Mouse (Mus musculus): ENCODE results near the gene Rasa2. TPM values are rescaled to one million over a fixed set of nuclear protein-coding genes. Genes with fewer than 3 reads are reported as not detected.
"Not testable (repeated sequence)": the region's sequence is repeated elsewhere in the genome, so short reads cannot be mapped to it uniquely, and the experiment has no call there.

Gene Rasa2
- total RNA-seq, 1 experiment, result 9.7 TPM

GRCm38 (mm10) chr9:96649362-96649761, 17.9 kb upstream of the Rasa2 start:
- H3K9ac ChIP-seq (ENCODE audit: insufficient read depth, low read depth, low read length, poor library complexity, severe bottlenecking), result no peak overlapping the region
- H3K36me3 ChIP-seq (ENCODE audit: control insufficient read depth, insufficient read depth, low read length, poor library complexity, severe bottlenecking), result no peaks in the 10 kb centered on the region
- TF ChIP-seq HCFC1 (IDR thresholded peaks at IDR 0.05; ENCODE audit: borderline replicate concordance, insufficient read depth, low read length), result no peak
- no peak for TF ChIP-seq ZNF384 (IDR thresholded peaks at IDR 0.05; ENCODE audit: low read depth, low read length)
- no peak for TF ChIP-seq ZC3H11A (IDR thresholded peaks at IDR 0.05; ENCODE audit: borderline replicate concordance, low read depth, low read length)
- no peak for TF ChIP-seq MAFK (IDR thresholded peaks at IDR 0.05; ENCODE audit: insufficient read depth, low read depth, low read length)
- no peak for TF ChIP-seq CHD2 (IDR thresholded peaks at IDR 0.05; ENCODE audit: low read depth, low read length)
- no peak for DNase-seq (ENCODE audit: low read depth, low spot score)
- H3K27ac ChIP-seq (ENCODE audit: insufficient read depth, low read depth, low read length, poor library complexity, severe bottlenecking), result no peak overlapping the region
- H3K4me3 ChIP-seq (ENCODE audit: insufficient read depth in 1 of 2, low read depth in 1 of 2, low read length in 2 of 2, poor library complexity in 1 of 2, severe bottlenecking in 1 of 2), result no peak overlapping the region
- no peaks in the 10 kb centered on the region for H3K9me3 ChIP-seq (ENCODE audit: control insufficient read depth, insufficient read depth, low read depth, low read length)
- in situ Hi-C loops (cut with MboI; ENCODE audit: low sequenced_read_pairs in 2 of 2, unreplicated experiment in 2 of 2), result no loop called here
- peaks cover 2 to 5% of the 10 kb centered on the region in 2 experiments; a peak in 1 of 4 replicates for H3K4me1 ChIP-seq (ENCODE audit: control insufficient read depth in 2 of 2, insufficient read depth in 2 of 2, low read length in 2 of 2, poor library complexity in 1 of 2)

DNA sequence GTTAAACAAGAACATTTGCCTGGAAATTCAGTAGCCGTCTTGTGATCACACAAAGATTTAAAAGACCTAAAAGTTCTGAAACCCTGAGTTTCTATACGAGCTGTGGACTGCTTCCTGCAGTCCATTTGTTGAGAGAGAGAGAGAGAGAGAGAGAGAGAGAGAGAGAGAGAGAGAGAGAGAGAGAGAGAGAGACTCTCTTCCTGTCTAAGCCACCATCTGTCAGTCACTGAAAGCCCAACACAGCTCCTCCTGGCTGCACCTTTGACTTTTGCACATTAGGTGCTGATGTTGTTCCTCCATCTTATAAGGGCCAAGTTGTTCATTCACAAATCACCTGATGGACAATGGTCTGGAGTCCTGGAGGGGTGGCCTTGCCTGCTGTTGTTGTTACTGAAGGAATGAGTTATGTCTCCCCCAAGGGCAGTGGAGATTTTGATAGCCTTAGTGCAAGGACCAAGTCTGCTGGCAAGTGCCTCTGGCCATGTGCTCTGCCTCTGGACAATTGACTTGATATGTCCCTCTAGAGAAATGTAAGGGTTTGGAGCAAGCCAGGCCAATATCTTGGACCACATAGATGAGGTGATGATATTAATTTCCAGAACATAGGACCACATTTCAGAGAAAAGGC, 15.4 kb upstream of the Rasa2 start:
- no peak overlapping the region for H3K4me3 ChIP-seq (ENCODE audit: insufficient read depth in 1 of 2, low read depth in 1 of 2, low read length in 2 of 2, poor library complexity in 1 of 2, severe bottlenecking in 1 of 2)
- TF ChIP-seq HCFC1 (IDR thresholded peaks at IDR 0.05; ENCODE audit: borderline replicate concordance, insufficient read depth, low read length), result no peak
- TF ChIP-seq CHD2 (IDR thresholded peaks at IDR 0.05; ENCODE audit: low read depth, low read length), result no peak
- TF ChIP-seq ZNF384 (IDR thresholded peaks at IDR 0.05; ENCODE audit: low read depth, low read length), result no peak
- no peak for TF ChIP-seq MAFK (IDR thresholded peaks at IDR 0.05; ENCODE audit: insufficient read depth, low read depth, low read length)
- TF ChIP-seq ZC3H11A (IDR thresholded peaks at IDR 0.05; ENCODE audit: borderline replicate concordance, low read depth, low read length), result no peak
- H3K9me3 ChIP-seq (ENCODE audit: control insufficient read depth, insufficient read depth, low read depth, low read length), result no peaks in the 10 kb centered on the region
- no peak for DNase-seq (ENCODE audit: low read depth, low spot score)
- no peak overlapping the region for H3K9ac ChIP-seq (ENCODE audit: insufficient read depth, low read depth, low read length, poor library complexity, severe bottlenecking)
- H3K36me3 ChIP-seq (ENCODE audit: control insufficient read depth, insufficient read depth, low read length, poor library complexity, severe bottlenecking), result no peaks in the 10 kb centered on the region
- H3K27ac ChIP-seq (ENCODE audit: insufficient read depth, low read depth, low read length, poor library complexity, severe bottlenecking), result no peak overlapping the region
- in situ Hi-C loops (cut with MboI; ENCODE audit: low sequenced_read_pairs in 2 of 2, unreplicated experiment in 2 of 2), result no loop called here
- H3K4me1 ChIP-seq (ENCODE audit: control insufficient read depth in 2 of 2, insufficient read depth in 2 of 2, low read length in 2 of 2, poor library complexity in 1 of 2), result peaks cover 2 to 5% of the 10 kb centered on the region in 2 experiments; a peak in 1 of 4 replicates

DNA sequence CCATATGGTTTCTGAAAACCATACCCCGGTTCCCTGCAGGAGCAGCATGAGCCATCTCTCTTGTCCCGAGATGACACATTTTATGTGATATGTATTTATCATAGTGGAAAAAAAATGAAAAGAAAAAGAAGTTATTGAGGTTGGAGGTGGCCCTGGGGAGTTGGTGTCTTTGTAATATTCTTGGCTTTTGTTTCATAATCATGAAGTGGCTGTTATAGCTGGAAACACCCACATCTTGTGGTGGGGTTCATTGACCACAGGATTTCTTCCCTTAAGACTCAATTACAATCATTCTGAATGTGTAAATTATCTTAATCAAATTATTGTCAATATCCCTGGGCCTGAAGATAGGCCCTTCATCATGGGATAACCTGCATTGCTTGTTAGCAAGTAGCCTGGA, 13.4 kb upstream of the Rasa2 start:
- H3K27ac ChIP-seq (ENCODE audit: insufficient read depth, low read depth, low read length, poor library complexity, severe bottlenecking), result no peak overlapping the region
- peaks cover 1 to 2% of the 10 kb centered on the region in 2 experiments; a peak in 1 of 4 replicates for H3K4me1 ChIP-seq (ENCODE audit: control insufficient read depth in 2 of 2, insufficient read depth in 2 of 2, low read length in 2 of 2, poor library complexity in 1 of 2)
- no peak for DNase-seq (ENCODE audit: low read depth, low spot score)
- H3K4me3 ChIP-seq (ENCODE audit: insufficient read depth in 1 of 2, low read depth in 1 of 2, low read length in 2 of 2, poor library complexity in 1 of 2, severe bottlenecking in 1 of 2), result no peak overlapping the region
- H3K9me3 ChIP-seq (ENCODE audit: control insufficient read depth, insufficient read depth, low read depth, low read length), result no peaks in the 10 kb centered on the region
- H3K36me3 ChIP-seq (ENCODE audit: control insufficient read depth, insufficient read depth, low read length, poor library complexity, severe bottlenecking), result no peaks in the 10 kb centered on the region
- TF ChIP-seq CHD2 (IDR thresholded peaks at IDR 0.05; ENCODE audit: low read depth, low read length), result no peak
- TF ChIP-seq HCFC1 (IDR thresholded peaks at IDR 0.05; ENCODE audit: borderline replicate concordance, insufficient read depth, low read length), result no peak
- no peak for TF ChIP-seq MAFK (IDR thresholded peaks at IDR 0.05; ENCODE audit: insufficient read depth, low read depth, low read length)
- no peak for TF ChIP-seq ZC3H11A (IDR thresholded peaks at IDR 0.05; ENCODE audit: borderline replicate concordance, low read depth, low read length)
- TF ChIP-seq ZNF384 (IDR thresholded peaks at IDR 0.05; ENCODE audit: low read depth, low read length), result no peak
- no peak overlapping the region for H3K9ac ChIP-seq (ENCODE audit: insufficient read depth, low read depth, low read length, poor library complexity, severe bottlenecking)
- in situ Hi-C loops (cut with MboI; ENCODE audit: low sequenced_read_pairs in 2 of 2, unreplicated experiment in 2 of 2), result no loop called here

DNA sequence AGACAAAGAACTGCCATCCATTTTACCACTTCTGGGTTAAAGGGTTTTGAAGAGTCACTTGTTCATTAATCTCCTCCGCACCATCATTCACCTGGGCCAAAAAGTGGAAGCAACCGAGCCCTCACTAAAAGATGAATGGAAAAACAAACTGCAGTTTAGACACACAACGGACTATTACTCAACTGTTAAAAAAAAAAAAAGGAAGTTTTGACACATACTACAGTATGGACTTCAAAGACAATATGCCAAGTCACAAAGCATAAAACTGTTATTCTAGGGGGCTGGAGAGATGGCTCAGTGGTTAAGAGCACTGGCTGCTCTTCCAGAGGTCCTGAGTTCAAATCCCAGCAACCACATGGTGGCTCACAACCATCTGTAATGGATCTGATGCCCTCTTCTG, 12.6 kb upstream of the Rasa2 start:
- in situ Hi-C loops (cut with MboI; ENCODE audit: low sequenced_read_pairs in 2 of 2, unreplicated experiment in 2 of 2), result not testable (repeated sequence)

DNA sequence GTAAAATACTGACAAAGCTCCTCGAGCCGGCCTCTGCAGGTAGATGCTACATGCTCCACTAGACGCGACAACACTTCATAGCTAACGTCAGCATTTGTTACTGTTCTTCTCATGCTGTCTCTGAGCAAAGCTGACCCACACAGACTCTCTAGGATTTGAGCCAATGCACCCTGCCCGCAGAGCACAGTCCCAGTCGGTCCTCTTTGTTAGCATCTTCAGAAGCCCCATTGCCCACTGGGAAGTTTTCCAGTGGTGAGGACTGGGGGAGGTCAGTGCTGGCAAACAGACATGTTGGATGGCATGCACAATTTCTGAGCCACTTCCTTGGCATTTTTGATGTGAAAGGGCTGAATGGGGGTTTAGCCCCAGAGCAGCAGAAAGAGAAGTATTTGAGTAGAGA, 8.0 kb upstream of the Rasa2 start:
- Histone ChIP-seq H3K4me3 (ENCODE audit: insufficient read depth in 1 of 2, low read depth in 1 of 2, low read length in 2 of 2, poor library complexity in 1 of 2, severe bottlenecking in 1 of 2) (no peak overlapping the region), H3K36me3 (ENCODE audit: control insufficient read depth, insufficient read depth, low read length, poor library complexity, severe bottlenecking) (no peaks in the 10 kb centered on the region), H3K9me3 (ENCODE audit: control insufficient read depth, insufficient read depth, low read depth, low read length) (no peaks in the 10 kb centered on the region), H3K27ac (ENCODE audit: insufficient read depth, low read depth, low read length, poor library complexity, severe bottlenecking) (no peak overlapping the region), H3K9ac (ENCODE audit: insufficient read depth, low read depth, low read length, poor library complexity, severe bottlenecking) (no peak overlapping the region), H3K4me1 (ENCODE audit: control insufficient read depth in 2 of 2, insufficient read depth in 2 of 2, low read length in 2 of 2, poor library complexity in 1 of 2) (no peaks in the 10 kb centered on the region)
- TF ChIP-seq MAFK (IDR thresholded peaks at IDR 0.05; ENCODE audit: insufficient read depth, low read depth, low read length), result no peak
- TF ChIP-seq CHD2 (IDR thresholded peaks at IDR 0.05; ENCODE audit: low read depth, low read length), result no peak
- no peak for TF ChIP-seq ZC3H11A (IDR thresholded peaks at IDR 0.05; ENCODE audit: borderline replicate concordance, low read depth, low read length)
- no peak for TF ChIP-seq HCFC1 (IDR thresholded peaks at IDR 0.05; ENCODE audit: borderline replicate concordance, insufficient read depth, low read length)
- no peak for TF ChIP-seq ZNF384 (IDR thresholded peaks at IDR 0.05; ENCODE audit: low read depth, low read length)
- in situ Hi-C loops (cut with MboI; ENCODE audit: low sequenced_read_pairs in 2 of 2, unreplicated experiment in 2 of 2), result no loop called here
- DNase-seq (ENCODE audit: low read depth, low spot score), result no peak

More for the DNA sequence above, 12.6 kb upstream of the Rasa2 start:
- not testable (repeated sequence) for DNase-seq (ENCODE audit: low read depth, low spot score); H3K9ac ChIP-seq (ENCODE audit: insufficient read depth, low read depth, low read length, poor library complexity, severe bottlenecking); H3K27ac ChIP-seq (ENCODE audit: insufficient read depth, low read depth, low read length, poor library complexity, severe bottlenecking); H3K9me3 ChIP-seq (ENCODE audit: control insufficient read depth, insufficient read depth, low read depth, low read length); H3K4me1 ChIP-seq (ENCODE audit: control insufficient read depth in 2 of 2, insufficient read depth in 2 of 2, low read length in 2 of 2, poor library complexity in 1 of 2); H3K36me3 ChIP-seq (ENCODE audit: control insufficient read depth, insufficient read depth, low read length, poor library complexity, severe bottlenecking); H3K4me3 ChIP-seq (ENCODE audit: insufficient read depth in 1 of 2, low read depth in 1 of 2, low read length in 2 of 2, poor library complexity in 1 of 2, severe bottlenecking in 1 of 2)

Measured in ES-E14 (cell line).